Mouse (Mus musculus) cerebellum, postnatal 14 days (tissue): Measurements from ENCODE around the gene Tnfsf14.

Experiments
- DNase-seq, 2 experiments: peaks; one replicate each; pipeline ENCODE4 v3.0.0; 2021; ENCODE audit warnings: mixed read lengths in 2 of 2

Gene Tnfsf14

DNA sequence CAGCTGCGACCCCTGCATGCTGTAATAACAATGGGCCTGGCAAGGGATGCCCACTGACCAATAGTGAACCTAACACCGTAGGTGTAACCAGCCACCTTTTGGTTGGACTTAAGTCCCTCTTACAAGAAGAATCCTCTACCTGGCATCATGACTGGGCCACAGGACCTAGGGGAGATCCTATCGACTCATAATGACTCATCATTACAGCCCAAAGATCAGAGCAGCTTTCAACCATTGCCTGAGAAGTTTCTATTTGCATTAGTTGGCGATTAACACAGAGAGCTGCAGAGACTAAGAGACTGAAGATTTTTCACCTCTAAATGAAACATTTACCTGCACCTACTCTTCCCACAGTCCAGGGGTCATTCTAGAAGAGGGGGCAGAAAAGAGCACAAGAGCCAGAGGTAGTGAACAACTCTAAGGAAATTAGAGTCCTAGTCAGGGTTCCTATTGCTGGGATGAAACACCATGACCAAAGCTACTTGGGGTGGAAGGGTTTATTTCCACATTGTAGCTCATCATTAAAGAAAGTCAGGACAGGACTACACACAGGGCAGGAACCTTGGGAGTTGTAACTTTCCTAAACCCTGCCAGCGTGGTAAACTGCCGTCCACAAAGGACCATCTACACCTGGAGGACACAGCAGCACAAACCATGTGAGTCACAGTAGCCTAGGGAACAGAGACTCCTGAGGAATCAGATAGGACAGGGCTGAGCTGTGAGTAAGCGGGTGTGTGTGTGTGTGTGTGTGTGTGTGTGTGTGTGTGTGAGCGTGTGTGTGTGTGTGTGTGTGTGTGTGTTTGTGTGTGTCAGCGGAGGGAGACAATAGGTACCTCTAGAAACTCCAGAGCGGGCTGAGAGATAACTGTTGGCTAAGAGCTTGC, 8.1 kb upstream of the Tnfsf14 start:
- DNase-seq, result no peak

GRCm38 (mm10) chr17:57198252-57198651, 4.3 kb upstream of the Tnfsf14 start:
- no peak for DNase-seq

DNA sequence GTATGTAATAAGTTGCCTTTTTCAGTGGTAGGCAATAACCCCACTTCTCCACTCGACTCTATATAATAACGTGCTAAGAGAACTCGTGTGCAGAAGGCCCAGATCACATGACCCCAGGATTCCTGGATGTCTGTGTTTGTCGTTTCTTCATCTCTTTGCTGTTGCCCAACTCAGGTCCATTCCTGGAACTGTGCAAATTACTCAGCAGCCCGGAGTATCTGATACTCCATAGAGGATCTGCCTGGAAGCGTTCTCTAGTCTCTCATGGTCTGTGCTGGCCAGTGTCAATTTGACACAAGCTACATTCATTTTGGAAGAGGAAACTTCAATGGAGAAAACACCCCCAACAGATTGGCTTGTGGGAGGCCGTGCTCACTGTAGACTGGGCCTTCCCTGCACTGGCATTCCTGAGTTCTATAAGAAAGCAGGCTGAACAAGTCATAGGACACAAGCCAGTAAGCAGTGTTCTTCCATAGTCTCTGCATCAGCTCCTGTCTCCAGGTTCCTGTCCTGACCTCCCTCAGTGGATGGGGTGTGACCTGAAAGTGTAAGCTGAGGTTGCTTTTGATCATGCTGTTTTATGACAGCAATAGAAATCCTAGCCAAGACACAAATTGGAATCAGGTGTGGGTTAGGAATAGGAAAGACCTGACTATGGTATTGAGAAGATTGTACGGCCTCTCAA, 1.5 kb upstream of the Tnfsf14 start:
- no peak for DNase-seq

GRCm38 (mm10) chr17:57194771-57195170, 794 bp upstream of the Tnfsf14 start:
- no peak for DNase-seq

DNA sequence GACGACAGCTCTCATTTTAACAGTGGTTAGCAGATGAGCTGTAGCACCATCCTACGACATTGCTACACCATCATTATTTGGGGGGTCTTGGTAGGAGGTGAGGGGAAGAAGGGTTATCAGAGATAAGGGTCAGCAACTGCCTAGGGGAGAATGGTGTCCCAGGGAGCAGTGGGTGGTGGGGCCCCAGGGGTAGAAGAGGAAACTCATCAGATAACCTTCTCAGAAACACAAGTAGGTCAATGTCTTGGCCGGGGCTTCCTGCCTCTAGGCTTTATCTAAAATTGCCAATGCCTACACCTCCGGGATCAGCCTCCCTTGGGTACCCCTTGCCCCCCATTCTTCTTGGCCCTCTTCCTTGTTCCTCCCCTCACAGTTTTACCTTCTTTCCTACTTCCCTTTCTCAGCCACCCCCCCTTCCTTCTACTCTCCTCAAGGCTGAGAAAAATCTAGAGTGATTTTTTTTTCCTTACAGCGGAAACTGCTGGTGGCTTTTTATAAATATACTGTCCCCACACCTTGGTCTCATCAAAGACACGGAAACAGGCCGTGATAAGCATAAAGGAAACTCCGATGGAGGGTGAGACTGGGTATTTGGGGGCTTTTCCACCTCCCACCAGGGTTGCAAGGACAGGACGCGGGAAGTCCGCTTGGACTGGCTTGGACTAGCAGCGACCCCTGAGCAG, 5.3 kb downstream of the Tnfsf14 start:
- DNase-seq, result no peak

DNA sequence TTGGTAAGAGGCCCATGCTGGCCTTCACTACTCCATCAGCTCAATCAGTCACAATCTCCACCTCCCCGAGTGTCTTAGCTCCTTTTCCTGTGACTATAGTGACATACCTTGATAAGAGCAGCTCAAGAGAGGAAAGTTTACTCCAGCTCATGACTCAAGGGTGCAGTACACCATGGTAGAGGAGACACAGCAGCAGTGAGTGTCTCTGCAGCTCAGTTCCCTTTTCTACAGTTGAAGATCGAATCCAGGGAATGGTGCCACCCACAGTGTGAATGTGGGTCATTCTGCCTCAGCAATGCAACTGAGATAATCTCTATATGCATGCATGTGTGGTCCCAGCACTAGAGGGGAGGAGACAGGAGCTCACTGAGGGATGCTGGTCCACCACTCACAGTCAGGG, 8.3 kb downstream of the Tnfsf14 start:
- DNase-seq, result no peak

DNA sequence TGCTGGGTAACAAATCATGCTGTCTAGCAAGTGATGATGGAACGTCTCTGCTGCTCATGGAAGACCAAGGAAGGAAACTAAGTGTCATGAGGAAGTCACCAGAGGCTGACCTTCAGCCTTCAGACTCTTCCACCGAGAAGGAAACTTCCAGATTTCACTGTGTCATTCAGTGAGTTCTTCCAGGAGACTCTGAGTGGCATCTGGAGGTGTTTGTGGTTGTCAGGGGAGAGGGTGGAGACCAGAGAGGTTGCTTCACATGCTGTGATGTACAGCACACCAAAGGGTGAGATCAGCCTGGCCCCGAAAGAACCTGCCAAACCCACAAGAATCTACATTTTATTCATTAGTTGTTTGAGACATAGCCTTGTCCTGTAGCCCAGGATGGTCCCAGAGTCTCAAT, 11.1 kb downstream of the Tnfsf14 start:
- no peak for DNase-seq

DNA sequence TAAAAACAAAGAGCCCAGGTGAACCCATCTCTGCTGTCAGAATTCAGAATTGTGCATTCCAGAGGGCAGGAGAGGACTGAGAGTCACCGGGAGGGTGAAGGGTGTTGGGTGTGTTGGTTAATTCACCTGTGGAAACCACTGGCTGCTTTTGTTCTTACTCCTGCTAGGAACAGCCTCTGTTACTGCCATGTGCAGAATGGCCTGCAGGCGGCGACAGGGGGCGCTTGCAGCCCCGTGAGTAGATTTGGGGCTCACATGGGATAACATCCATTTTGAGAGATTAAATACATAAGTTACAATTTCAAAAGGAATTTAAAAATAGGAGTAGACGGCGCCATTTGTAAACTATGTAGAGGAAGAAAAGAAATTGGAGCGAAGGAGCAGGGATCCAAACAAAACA, 13.6 kb downstream of the Tnfsf14 start:
- DNase-seq, result peak; percentile 21 to 22

DNA sequence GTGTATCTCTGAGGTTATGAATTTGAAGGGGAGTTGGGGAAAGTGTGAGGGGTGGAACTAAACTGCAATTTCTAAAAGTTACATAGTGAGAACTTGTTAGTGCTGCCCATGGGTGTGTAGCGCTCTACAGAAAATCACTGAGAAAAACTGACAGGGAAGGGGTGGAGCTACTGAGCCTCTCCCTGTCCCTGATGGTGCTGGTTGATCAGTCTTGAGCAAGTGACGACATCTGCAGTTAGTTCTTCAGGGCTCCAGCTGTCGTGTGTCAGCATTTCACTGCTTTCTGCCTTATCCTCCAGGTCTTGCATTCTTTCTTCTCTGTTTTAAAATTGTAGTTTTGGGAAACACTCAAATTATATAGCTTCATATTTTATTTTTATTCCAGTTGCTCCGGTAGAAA, 20.6 kb downstream of the Tnfsf14 start:
- DNase-seq, result no peak

DNA sequence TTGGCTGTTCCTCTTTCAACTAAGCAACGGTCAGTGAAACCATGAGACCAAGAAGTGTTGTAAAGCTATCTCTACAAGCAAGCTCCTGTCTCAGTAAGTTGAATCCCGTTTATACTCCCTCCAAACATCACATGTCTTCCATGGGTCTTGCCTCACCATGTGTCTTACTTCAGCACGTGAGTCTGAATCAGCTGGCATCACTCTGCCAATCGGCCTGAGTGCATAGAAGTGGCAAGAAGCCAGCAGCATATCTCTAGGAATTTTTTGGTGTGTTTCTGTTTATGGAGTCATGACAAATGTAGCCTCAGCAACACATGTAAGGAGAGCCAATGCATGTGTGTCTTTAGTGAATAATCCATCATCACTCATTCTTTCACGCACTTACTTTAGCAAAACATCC, 21.6 kb downstream of the Tnfsf14 start:
- no peak for DNase-seq

DNA sequence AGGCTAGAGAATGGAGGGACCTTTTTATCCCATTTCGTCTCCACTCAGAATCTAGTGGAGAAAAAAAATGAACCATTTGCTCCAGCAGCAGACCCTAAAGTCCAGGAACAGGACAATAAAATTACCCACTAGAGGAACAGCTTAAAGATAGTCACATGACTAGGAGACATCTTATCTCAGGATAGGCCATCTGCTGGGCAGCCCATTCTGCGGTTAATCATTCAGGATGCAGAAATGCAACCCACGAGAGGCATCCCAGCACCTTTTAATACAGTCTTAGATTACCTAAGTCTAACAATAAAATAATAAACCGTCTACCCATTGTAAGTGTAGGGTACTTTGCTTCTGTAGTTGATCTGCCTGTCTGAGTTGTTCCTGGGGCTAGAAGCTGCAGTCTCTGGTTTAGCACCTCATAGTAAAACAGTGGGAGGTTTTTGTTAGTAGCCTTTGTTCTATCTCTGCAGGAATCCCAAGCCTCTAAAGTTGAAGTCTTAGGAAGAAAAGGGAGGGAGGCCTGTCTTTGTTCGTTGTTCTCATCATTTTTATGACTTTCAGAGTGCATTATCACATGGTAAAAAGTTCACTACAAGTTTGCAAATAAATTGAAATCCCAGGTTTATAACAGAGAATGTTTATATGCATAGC, 23.2 kb downstream of the Tnfsf14 start:
- DNase-seq, result no peak

DNA sequence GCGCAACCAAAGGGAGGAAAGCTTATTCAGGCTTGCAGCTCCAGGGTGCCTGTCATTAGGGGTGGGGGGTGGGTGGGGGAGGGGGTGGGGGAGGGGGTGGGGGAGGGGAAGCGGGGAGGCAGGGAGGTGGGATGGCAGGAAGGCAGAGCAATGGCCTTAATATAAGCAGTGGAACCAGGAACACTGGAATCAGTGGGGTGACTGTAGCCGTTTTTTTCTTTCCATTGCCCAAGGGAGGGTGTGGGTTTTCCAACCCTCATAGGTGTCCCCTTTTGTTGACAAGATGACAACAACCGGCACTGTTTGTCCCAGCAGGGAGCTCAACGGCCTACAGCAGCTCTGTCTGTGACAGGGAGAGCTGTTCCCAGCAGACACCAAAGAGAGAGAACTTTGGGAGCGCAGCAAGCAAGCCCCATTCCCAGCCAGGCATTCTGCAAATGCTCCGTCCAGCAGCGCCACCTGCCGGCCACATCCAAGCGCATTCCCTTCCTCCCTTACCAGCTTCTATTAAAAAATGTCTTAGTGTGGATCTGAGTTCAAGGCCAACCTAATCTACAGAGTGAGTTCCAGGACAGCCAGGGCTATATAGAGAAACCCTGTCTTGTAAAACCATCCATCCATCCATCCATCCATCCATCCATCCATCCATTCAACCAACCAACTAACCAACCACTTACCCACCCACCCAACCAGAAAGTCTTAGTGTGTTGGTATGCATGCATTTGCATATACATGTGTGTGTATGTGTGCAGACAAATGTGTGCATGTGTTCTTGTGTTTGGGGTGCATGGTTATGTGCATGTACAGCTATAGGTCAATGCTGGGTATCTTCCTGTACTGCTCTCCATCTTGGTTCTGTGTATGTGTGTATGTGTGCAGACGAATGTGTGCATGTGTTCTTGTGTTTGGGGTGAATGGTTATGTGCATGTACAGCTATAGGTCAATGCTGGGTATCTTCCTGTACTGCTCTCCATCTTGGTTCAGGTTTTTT, 26.9 kb downstream of the Tnfsf14 start:
- DNase-seq, result peak; percentile 94 to 98

GRCm38 (mm10) chr17:57153787-57154186, 40.2 kb downstream of the Tnfsf14 start:
- DNase-seq, result no peak

- DNase-seq, result no peak
Observed at GRCm38 (mm10) chr17:57153006-57153405, 41.0 kb downstream of the Tnfsf14 start.

DNA sequence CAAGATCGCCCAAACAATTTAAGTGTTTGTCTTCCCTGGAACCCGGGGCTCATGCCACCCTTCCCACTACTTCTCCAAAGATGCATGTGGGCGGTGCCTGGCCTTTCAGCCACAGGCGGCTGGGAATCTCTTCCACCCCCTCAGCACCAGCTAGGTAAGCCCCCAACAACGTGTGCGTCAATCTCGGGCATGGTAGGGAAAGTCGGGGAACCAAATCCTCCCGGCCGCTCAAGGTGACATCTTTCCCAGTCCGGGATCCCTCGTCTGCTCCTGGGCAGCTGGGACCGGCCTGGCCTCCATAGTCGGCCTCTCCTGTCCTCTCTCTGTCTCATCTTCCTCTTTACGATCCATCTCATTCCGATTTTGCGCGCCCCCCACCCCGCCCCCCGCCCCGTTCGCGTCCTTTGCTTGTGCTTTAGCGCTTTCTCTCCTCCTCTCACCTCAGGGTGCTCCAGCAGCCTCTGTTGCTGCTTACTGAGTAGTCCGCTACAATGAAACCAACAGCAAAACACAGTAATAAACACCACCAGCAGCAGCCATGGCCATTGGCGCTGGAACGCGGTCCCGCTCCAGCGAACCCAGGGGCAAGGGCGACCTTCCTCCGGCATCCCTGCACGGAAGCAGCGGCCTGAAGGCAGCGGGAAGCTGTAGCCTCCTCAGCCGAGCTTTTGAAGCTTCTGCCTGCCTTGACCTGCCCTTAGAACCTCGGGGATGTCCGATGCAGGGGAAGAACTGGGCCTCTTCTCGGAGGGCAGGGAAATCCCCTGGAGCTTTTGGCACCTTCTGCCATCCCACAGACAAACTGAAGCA, 44.8 kb downstream of the Tnfsf14 start, which contains the start of gene Cd70:
TSS of gene Cd70 (minus strand) at position 784 of the 810 bp plus-strand sequence.
- peak; percentile 35 to 38 for DNase-seq

GRCm38 (mm10) chr17:57148343-57148742, 45.6 kb downstream of the Tnfsf14 start:
- no peak for DNase-seq

- no peak for DNase-seq
Observed at GRCm38 (mm10) chr17:57145115-57145514, 48.9 kb downstream of the Tnfsf14 start.

GRCm38 (mm10) chr17:57143704-57144103, 50.3 kb downstream of the Tnfsf14 start:
- DNase-seq, result no peak

DNA sequence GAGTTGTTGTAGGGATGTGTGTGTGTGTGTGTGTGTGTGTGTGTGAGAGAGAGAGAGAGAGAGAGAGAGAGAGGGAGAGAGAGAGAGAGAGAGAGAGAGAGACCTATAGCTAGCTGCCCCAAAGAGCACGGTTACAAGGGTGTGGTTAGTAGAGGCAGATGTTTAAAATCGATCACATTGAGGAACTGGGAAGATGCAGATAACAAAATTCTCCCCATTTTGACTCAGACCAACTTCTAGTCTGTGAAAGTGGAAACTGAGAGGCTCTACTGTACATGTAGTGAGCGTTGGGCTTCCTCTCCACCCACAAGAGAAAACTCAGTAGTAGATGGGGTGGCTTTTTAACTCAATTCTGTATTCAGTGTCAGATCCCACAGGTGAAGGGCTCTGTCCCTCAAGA, 54.3 kb downstream of the Tnfsf14 start:
- DNase-seq, result no peak
